Mouse (Mus musculus): Measurements from ENCODE around the gene Sox11. TPM values are rescaled to one million over a fixed set of nuclear protein-coding genes. Genes with fewer than 3 reads are reported as not detected.

The Sox11 gene
- 0.62 TPM for polyA plus RNA-seq (2014; fragmentation: Illumina TruSeq; extraction: RNeasy Lipid Tissue Mini Kit (QIAGEN cat#74804); ENCODE audit: low read depth, low replicate concordance)

GRCm38 (mm10) chr12:27341871-27342690, at the start of gene Sox11:
Gene Sox11 (minus strand): TSS chr12:27342574.

Measured in testis, adult 10 weeks (tissue).